Mouse (Mus musculus): Measurements from ENCODE around the gene Btla.

DNA sequence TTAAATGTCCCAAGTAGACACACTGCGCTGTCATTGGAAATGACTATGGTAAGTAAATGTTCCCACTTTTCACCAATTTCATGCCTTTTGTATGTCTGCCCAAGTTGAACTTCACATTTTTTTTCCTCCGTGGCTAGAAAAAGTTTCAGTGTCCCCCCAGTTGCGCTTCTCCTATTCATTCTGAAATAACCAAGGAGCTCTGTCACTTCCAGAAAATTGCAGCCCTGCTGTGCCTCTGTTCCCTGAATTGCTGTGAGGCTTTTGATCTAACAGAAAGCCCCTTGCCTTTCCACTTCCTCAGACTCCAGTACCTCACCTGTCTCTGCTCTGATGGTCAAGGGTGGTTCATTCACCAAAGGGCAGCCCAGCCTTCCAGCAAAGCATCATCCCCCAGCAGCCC is 8.9 kb downstream of the Btla start:
- TF ChIP-seq CTCF (IDR thresholded peaks at IDR 0.05; ENCODE audit: low read depth) (no peak), EP300 (optimal IDR thresholded peaks at IDR 0.05) (no peak)

Data from stomach, postnatal 0 days (tissue).